Mouse (Mus musculus) small intestine, adult 2 months (tissue): Measurements from ENCODE around the gene Vpreb2. TPM values are rescaled to one million over a fixed set of nuclear protein-coding genes. Genes with fewer than 3 reads are reported as not detected.

Source experiments
- H3K27ac ChIP-seq: fragments of 200-500 bp; 2 replicates; pipeline ENCODE4 v1.5.1; 2012; ENCODE audit warnings: low read depth, low read length, control low read depth, inconsistent platforms; ENCODE audit not compliant: insufficient read depth
- H3K27me3 ChIP-seq: fragments of 200-500 bp; 2 replicates; pipeline ENCODE4 v1.6.1; 2012; ENCODE audit warnings: mild to moderate bottlenecking, moderate library complexity, low read length, inconsistent platforms; ENCODE audit not compliant: control insufficient read depth, insufficient read depth
- H3K36me3 ChIP-seq: fragments of 200-500 bp; 2 replicates; pipeline ENCODE4 v1.6.1; 2012; ENCODE audit warnings: mild to moderate bottlenecking, low read length, control low read depth, inconsistent platforms; ENCODE audit not compliant: control insufficient read depth, insufficient read depth
- H3K4me1 ChIP-seq: fragments of 200-500 bp; 2 replicates; pipeline ENCODE4 v1.6.1; 2012; ENCODE audit warnings: low read length, inconsistent platforms, mixed read lengths; ENCODE audit not compliant: control insufficient read depth, insufficient read depth, insufficient read length
- H3K4me3 ChIP-seq: fragments of 200-500 bp; 2 replicates; pipeline ENCODE4 v1.5.1; 2012; ENCODE audit warnings: low read depth, mild to moderate bottlenecking, control low read depth, inconsistent platforms, low read length, moderate library complexity
- CTCF ChIP-seq: fragments of 200-500 bp; IDR thresholded peaks from 2 replicates; pipeline ENCODE4 v1.5.1; 2012; ENCODE audit warnings: low read depth, mild to moderate bottlenecking, control low read depth, inconsistent platforms, low read length, moderate library complexity, mixed read lengths; ENCODE audit not compliant: insufficient replicate concordance, insufficient read length; ENCODE audit errors: extremely low read depth
- POLR2A ChIP-seq: fragments of 200-500 bp; IDR thresholded peaks from 2 replicates; pipeline ENCODE4 v1.6.1; 2012; ENCODE audit warnings: low read depth, mild to moderate bottlenecking, control low read depth, inconsistent platforms, low read length, moderate library complexity
- WGBS: fragments of 180-500 bp; shearing (Covaris S2); methylation state at CpG from one replicate; pipeline ENCODE4 v1.1.7; 2018; 5-methylcytosine and 5-hydroxymethylcytosine counted together
- polyA plus RNA-seq: library from polyadenylated mRNA; depleted of rRNA; stranded (reverse); fragments of >200 nt; gene quantifications from 2 replicates; pipeline ENCODE4 v1.2.3, GENCODE M21; 2012; rRNA removed

Vpreb2 gene
- polyA plus RNA-seq: not detected in 2 replicates

- Histone ChIP-seq H3K27me3 (no peaks in the 10 kb centered on the region), H3K27ac (no peak within 1 kb of the TSS)
- 76% methylated on average over 1 of the region's 1 CpGs for WGBS
Observed at GRCm38 (mm10) chr16:17980128-17980527, at the start of gene Vpreb2. Gene Vpreb2, plus strand, starts transcription at chr16:17980428.

GRCm38 (mm10) chr16:17931906-17932460 lies 48.2 kb upstream of the Vpreb2 start:
- Histone ChIP-seq H3K36me3 (no peaks in the 10 kb centered on the region), H3K4me1 (peaks cover 8% of the 10 kb centered on the region), H3K27me3 (no peaks in the 10 kb centered on the region), H3K27ac (no peak overlapping the region), H3K4me3 (no peak overlapping the region)
- WGBS: 91% methylated on average over 5 of the region's 5 CpGs
- no peak for TF ChIP-seq CTCF
- no peak for TF ChIP-seq POLR2A

More at GRCm38 (mm10) chr16:17980128-17980527, at the start of gene Vpreb2:
- Histone ChIP-seq H3K36me3 (no peaks in the 10 kb centered on the region), H3K4me3 (no peak within 1 kb of the TSS), H3K4me1 (no peaks in the 10 kb centered on the region)
- TF ChIP-seq CTCF (no peak), POLR2A (no peak)

- Histone ChIP-seq H3K4me3 (no peak overlapping the region), H3K4me1 (peaks cover 7% of the 10 kb centered on the region; the same call in 1 of the 2 replicates), H3K27ac (no peak overlapping the region), H3K27me3 (no peaks in the 10 kb centered on the region), H3K36me3 (no peaks in the 10 kb centered on the region)
- no peak for TF ChIP-seq CTCF
- no peak for TF ChIP-seq POLR2A
- WGBS: 71% methylated on average over 9 of the region's 9 CpGs
Observed at GRCm38 (mm10) chr16:17933594-17934444, 46.4 kb upstream of the Vpreb2 start.

GRCm38 (mm10) chr16:17934445-17934910 lies 45.8 kb upstream of the Vpreb2 start:
- no peaks in the 10 kb centered on the region for H3K36me3 ChIP-seq
- TF ChIP-seq CTCF: no peak
- TF ChIP-seq POLR2A: no peak
- H3K27ac ChIP-seq: no peak overlapping the region
- WGBS: 58% methylated on average over 3 of the region's 3 CpGs
- H3K4me1 ChIP-seq: peaks cover 6% of the 10 kb centered on the region; the same call in 1 of the 2 replicates
- no peaks in the 10 kb centered on the region for H3K27me3 ChIP-seq
- no peak overlapping the region for H3K4me3 ChIP-seq

GRCm38 (mm10) chr16:17936776-17937175 lies 43.5 kb upstream of the Vpreb2 start:
- 81% methylated on average over 10 of the region's 10 CpGs for WGBS
- H3K4me1 ChIP-seq: peaks cover 6% of the 10 kb centered on the region; the same call in 1 of the 2 replicates
- H3K27me3 ChIP-seq: no peaks in the 10 kb centered on the region
- no peak overlapping the region for H3K27ac ChIP-seq
- no peak for TF ChIP-seq CTCF
- H3K4me3 ChIP-seq: no peak overlapping the region
- H3K36me3 ChIP-seq: no peaks in the 10 kb centered on the region

- WGBS: 26% methylated on average over 7 of the region's 7 CpGs
- H3K36me3 ChIP-seq: no peaks in the 10 kb centered on the region
- H3K27ac ChIP-seq: no peak overlapping the region
- TF ChIP-seq CTCF (no peak), POLR2A (no peak)
- H3K27me3 ChIP-seq: no peaks in the 10 kb centered on the region
- no peak overlapping the region for H3K4me3 ChIP-seq
- peaks cover 6% of the 10 kb centered on the region; the same call in 1 of the 2 replicates for H3K4me1 ChIP-seq
Observed at GRCm38 (mm10) chr16:17938187-17938586, 42.0 kb upstream of the Vpreb2 start.

GRCm38 (mm10) chr16:17938821-17939220 lies 41.4 kb upstream of the Vpreb2 start:
- no peak for TF ChIP-seq POLR2A
- peak; percentile 88 for TF ChIP-seq CTCF
- Histone ChIP-seq H3K4me3 (no peak overlapping the region), H3K4me1 (peaks cover 6% of the 10 kb centered on the region; the same call in 1 of the 2 replicates), H3K27ac (peak overlapping the region; percentile 82), H3K36me3 (no peaks in the 10 kb centered on the region), H3K27me3 (no peaks in the 10 kb centered on the region)
- WGBS: 5% methylated on average over 7 of the region's 7 CpGs
